ENCODE assay signal across 8 mouse cellular contexts in genomic region chr3:88512896-88513545, GRCm38 (mm10). TPM values are rescaled to one million over a fixed set of nuclear protein-coding genes. Genes with fewer than 3 reads are reported as not detected.
DNase-seq lines count a peak whose midpoint lies in the region; ATAC-seq and TF ChIP-seq lines count a peak whose summit lies in the region.

No protein-coding gene starts in this region.

- peak overlapping the region; percentile 54; the same call in 1 of the 2 replicates for H3K9ac ChIP-seq in heart, embryonic 13.5 days
- H3K9ac ChIP-seq in ES-Bruce4 (ENCODE audit: low read depth, poor library complexity, severe bottlenecking), result no peak overlapping the region
- peak overlapping the region; percentile 27; the same call in 1 of the 2 replicates for H3K9ac ChIP-seq in forebrain, embryonic 13.5 days

- H3K36me3 ChIP-seq in heart, embryonic 13.5 days, result no peaks in the 10 kb centered on the region
- no peaks in the 10 kb centered on the region for H3K36me3 ChIP-seq in ES-Bruce4 (ENCODE audit: control insufficient read depth, insufficient read depth, low read length, poor library complexity, severe bottlenecking)
- H3K36me3 ChIP-seq in forebrain, embryonic 13.5 days (ENCODE audit: poor library complexity, severe bottlenecking), result no peaks in the 10 kb centered on the region

- no peak for TF ChIP-seq CTCF in ES-Bruce4 (IDR thresholded peaks at IDR 0.05; ENCODE audit: low read depth, low read length)

- DNase-seq in heart, adult 9 months (ENCODE audit: low spot score in 2 of 2), result no peak
- DNase-seq in lung, postnatal 10 days, result peak; percentile 86
- no peak for DNase-seq in thymus, postnatal 25 days

- no peaks in the 10 kb centered on the region for H3K9me3 ChIP-seq in heart, embryonic 13.5 days
- no peaks in the 10 kb centered on the region for H3K9me3 ChIP-seq in ES-Bruce4 (replicated peaks; ENCODE audit: control insufficient read depth, insufficient read depth, low read length, poor library complexity, severe bottlenecking)
- H3K9me3 ChIP-seq in forebrain, embryonic 13.5 days (replicated peaks), result no peaks in the 10 kb centered on the region

- peak overlapping the region; percentile 73 for H3K27ac ChIP-seq in heart, embryonic 13.5 days (replicated peaks)
- peak overlapping the region; percentile 19; the same call in 1 of the 2 replicates for H3K27ac ChIP-seq in ES-Bruce4 (ENCODE audit: insufficient read depth, low read length)
- H3K27ac ChIP-seq in forebrain, embryonic 13.5 days, result peak overlapping the region; percentile 19; the same call in 1 of the 2 replicates

- no peak for TF ChIP-seq EP300 in ES-Bruce4 (IDR thresholded peaks at IDR 0.05; ENCODE audit: insufficient read depth, low read depth, low read length)

- H3K4me3 ChIP-seq in heart, embryonic 13.5 days, result no peak overlapping the region
- no peak overlapping the region for H3K4me3 ChIP-seq in ES-Bruce4 (ENCODE audit: low read depth, low read length)
- no peak overlapping the region for H3K4me3 ChIP-seq in forebrain, embryonic 13.5 days

- peaks cover 57% of the 10 kb centered on the region for H3K4me1 ChIP-seq in heart, embryonic 13.5 days
- peaks cover 33% of the 10 kb centered on the region for H3K4me1 ChIP-seq in ES-Bruce4 (ENCODE audit: control insufficient read depth, insufficient read depth, low read length)
- H3K4me1 ChIP-seq in forebrain, embryonic 13.5 days, result peaks cover 42% of the 10 kb centered on the region

- no peak for ATAC-seq in heart, embryonic 13.5 days (ENCODE audit: extremely low read depth, insufficient number of reproducible peaks, low FRiP score, low TSS enrichment)
- no peak for ATAC-seq in forebrain, embryonic 13.5 days
- ATAC-seq in erythroid progenitor cell, adult 5-6 weeks (replicated peaks; ENCODE audit: low FRiP score, poor library complexity, severe bottlenecking), result no peak
- ATAC-seq in erythroblast, adult 5-6 weeks (replicated peaks; ENCODE audit: low FRiP score, poor library complexity, severe bottlenecking), result no peak

- 30% methylated on average over 15 of the region's 15 CpGs for WGBS in heart, embryonic 13.5 days
- WGBS in forebrain, embryonic 13.5 days, result 33% methylated on average over 12 of the region's 15 CpGs

- H3K4me2 ChIP-seq in heart, embryonic 13.5 days, result no peak overlapping the region
- peak overlapping the region; percentile 18; the same call in 1 of the 2 replicates for H3K4me2 ChIP-seq in forebrain, embryonic 13.5 days

- no peak for TF ChIP-seq POLR2A in ES-Bruce4 (IDR thresholded peaks at IDR 0.05; ENCODE audit: insufficient read depth, low read length)

- H3K27me3 ChIP-seq in heart, embryonic 13.5 days (replicated peaks), result no peaks in the 10 kb centered on the region
- no peaks in the 10 kb centered on the region for H3K27me3 ChIP-seq in ES-Bruce4 (ENCODE audit: control insufficient read depth, insufficient read depth, low read length, poor library complexity, severe bottlenecking)
- no peaks in the 10 kb centered on the region for H3K27me3 ChIP-seq in forebrain, embryonic 13.5 days

RNA-seq across cellular contexts. Expression of gene Lmna, which starts 3.3 kb away (rescaled TPM):
- polyA plus RNA-seq in heart, embryonic 13.5 days (2015; fragmentation: Nextera tagmentation; extraction: Ambion mirVana), result 86.7 and 97.1 TPM in 2 replicates
- polyA plus RNA-seq in ES-Bruce4 (2011; ENCODE audit: insufficient read depth, insufficient read length, low read depth, missing spikeins), result 30.0 and 37.2 TPM in 2 replicates
- polyA plus RNA-seq in forebrain, embryonic 13.5 days (2015; fragmentation: Nextera tagmentation; extraction: Ambion mirVana), result 12.1 and 15.5 TPM in 2 replicates
- total RNA-seq in erythroid progenitor cell, adult 5-6 weeks (2015; ENCODE audit: low replicate concordance), result 31.7 and 48.2 TPM in 2 replicates
- 182 and 260 TPM in 2 replicates for total RNA-seq in erythroid progenitor cell, adult 5-6 weeks (2017; ENCODE audit: low replicate concordance)
- total RNA-seq in erythroblast, adult 5-6 weeks (2015; ENCODE audit: low replicate concordance), result 6.9 and 9.0 TPM in 2 replicates
- 45.6 and 52.7 TPM in 2 replicates for total RNA-seq in erythroblast, adult 5-6 weeks (2017; ENCODE audit: low replicate concordance)

RNA-seq across cellular contexts. Expression of gene Mex3a, which starts 19.2 kb away (rescaled TPM):
- polyA plus RNA-seq in heart, embryonic 13.5 days (2015; fragmentation: Nextera tagmentation; extraction: Ambion mirVana), result 9.9 and 10.1 TPM in 2 replicates
- 42.3 and 43.4 TPM in 2 replicates for polyA plus RNA-seq in ES-Bruce4 (2011; ENCODE audit: insufficient read depth, insufficient read length, low read depth, missing spikeins)
- polyA plus RNA-seq in forebrain, embryonic 13.5 days (2015; fragmentation: Nextera tagmentation; extraction: Ambion mirVana), result 51.5 and 52.6 TPM in 2 replicates
- 0.42 TPM in 1 of 2 replicates, not detected in the other for total RNA-seq in erythroid progenitor cell, adult 5-6 weeks (2015; ENCODE audit: low replicate concordance)
- 0.08 and 0.26 TPM in 2 replicates for total RNA-seq in erythroid progenitor cell, adult 5-6 weeks (2017; ENCODE audit: low replicate concordance)
- 0.19 and 1.5 TPM in 2 replicates for total RNA-seq in erythroblast, adult 5-6 weeks (2015; ENCODE audit: low replicate concordance)
- total RNA-seq in erythroblast, adult 5-6 weeks (2017; ENCODE audit: low replicate concordance), result 0.34 TPM in 1 of 2 replicates, not detected in the other

RNA-seq across cellular contexts. Expression of gene Rab25, which starts 35.1 kb away (rescaled TPM):
- 1.1 and 1.5 TPM in 2 replicates for polyA plus RNA-seq in heart, embryonic 13.5 days (2015; fragmentation: Nextera tagmentation; extraction: Ambion mirVana)
- 33.2 and 35.1 TPM in 2 replicates for polyA plus RNA-seq in ES-Bruce4 (2011; ENCODE audit: insufficient read depth, insufficient read length, low read depth, missing spikeins)
- polyA plus RNA-seq in forebrain, embryonic 13.5 days (2015; fragmentation: Nextera tagmentation; extraction: Ambion mirVana), result not detected in 2 replicates
- total RNA-seq in erythroid progenitor cell, adult 5-6 weeks (2015; ENCODE audit: low replicate concordance), result not detected in 2 replicates
- not detected in 2 replicates for total RNA-seq in erythroid progenitor cell, adult 5-6 weeks (2017; ENCODE audit: low replicate concordance)
- not detected in 2 replicates for total RNA-seq in erythroblast, adult 5-6 weeks (2015; ENCODE audit: low replicate concordance)
- not detected in 2 replicates for total RNA-seq in erythroblast, adult 5-6 weeks (2017; ENCODE audit: low replicate concordance)

RNA-seq across cellular contexts. Expression of gene Lamtor2, which starts 39.9 kb away (rescaled TPM):
- polyA plus RNA-seq in heart, embryonic 13.5 days (2015; fragmentation: Nextera tagmentation; extraction: Ambion mirVana), result 131 and 150 TPM in 2 replicates
- 138 and 151 TPM in 2 replicates for polyA plus RNA-seq in ES-Bruce4 (2011; ENCODE audit: insufficient read depth, insufficient read length, low read depth, missing spikeins)
- polyA plus RNA-seq in forebrain, embryonic 13.5 days (2015; fragmentation: Nextera tagmentation; extraction: Ambion mirVana), result 170 and 180 TPM in 2 replicates
- total RNA-seq in erythroid progenitor cell, adult 5-6 weeks (2015; ENCODE audit: low replicate concordance), result 9.0 and 12.6 TPM in 2 replicates
- total RNA-seq in erythroid progenitor cell, adult 5-6 weeks (2017; ENCODE audit: low replicate concordance), result 7.7 and 23.3 TPM in 2 replicates
- 4.2 and 8.6 TPM in 2 replicates for total RNA-seq in erythroblast, adult 5-6 weeks (2015; ENCODE audit: low replicate concordance)
- 14.3 and 15.8 TPM in 2 replicates for total RNA-seq in erythroblast, adult 5-6 weeks (2017; ENCODE audit: low replicate concordance)

RNA-seq across cellular contexts. Expression of gene Ubqln4, which starts 40.5 kb away (rescaled TPM):
- 33.1 and 34.1 TPM in 2 replicates for polyA plus RNA-seq in heart, embryonic 13.5 days (2015; fragmentation: Nextera tagmentation; extraction: Ambion mirVana)
- 118 and 133 TPM in 2 replicates for polyA plus RNA-seq in ES-Bruce4 (2011; ENCODE audit: insufficient read depth, insufficient read length, low read depth, missing spikeins)
- 43.5 and 47.5 TPM in 2 replicates for polyA plus RNA-seq in forebrain, embryonic 13.5 days (2015; fragmentation: Nextera tagmentation; extraction: Ambion mirVana)
- total RNA-seq in erythroid progenitor cell, adult 5-6 weeks (2015; ENCODE audit: low replicate concordance), result 8.6 and 10.1 TPM in 2 replicates
- 6.3 and 7.6 TPM in 2 replicates for total RNA-seq in erythroid progenitor cell, adult 5-6 weeks (2017; ENCODE audit: low replicate concordance)
- 5.4 and 7.9 TPM in 2 replicates for total RNA-seq in erythroblast, adult 5-6 weeks (2015; ENCODE audit: low replicate concordance)
- total RNA-seq in erythroblast, adult 5-6 weeks (2017; ENCODE audit: low replicate concordance), result 5.7 and 10.0 TPM in 2 replicates

Comparison
In these comparisons a context has a peak if more than half of its experiments do, and no peak if none do; other contexts are left out.
1. H3K27ac ChIP-seq: peak in every context shown above with its lines; median percentile 73 in heart, embryonic 13.5 days; 19 in ES-Bruce4; 19 in forebrain, embryonic 13.5 days.
2. RNA of gene Rab25, which starts 35.1 kb away (polyA plus RNA-seq): 33.2 to 35.1 TPM in ES-Bruce4; 1.1 to 1.5 TPM in heart, embryonic 13.5 days and not detected in forebrain, embryonic 13.5 days; every median in the first group is over 10 times any median in the second.